Mouse (Mus musculus) stomach, embryonic 15.5 days (tissue): Measurements from ENCODE around the gene Cebpb. TPM values are rescaled to one million over a fixed set of nuclear protein-coding genes. Genes with fewer than 3 reads are reported as not detected.
A peak's percentile ranks its signal among the peaks of the same experiment; 100 is the strongest.

Experiments
- ATAC-seq: fragments of 200-750 bp; cut with Nextera tagmentation; 2 replicates; pipeline ENCODE4 v1.8.0; 2017; ENCODE audit warnings: low read depth, moderate number of reproducible peaks, moderate TSS enrichment; ENCODE audit not compliant: insufficient read depth, low FRiP score
- H3K27ac ChIP-seq: fragments of 300-500 bp; sonication (generic); 2 replicates; pipeline ENCODE4 v1.5.1; 2015; ENCODE audit warnings: mild to moderate bottlenecking, inconsistent platforms
- H3K27me3 ChIP-seq: fragments of 300-500 bp; sonication (generic); replicated peaks from 2 replicates; pipeline ENCODE4 v1.6.1; 2015; ENCODE audit warnings: inconsistent platforms
- H3K36me3 ChIP-seq: fragments of 300-500 bp; sonication (generic); 2 replicates; pipeline ENCODE4 v1.6.1; 2015; ENCODE audit warnings: inconsistent platforms
- H3K4me1 ChIP-seq: fragments of 300-500 bp; sonication (generic); 2 replicates; pipeline ENCODE4 v1.6.1; 2015; ENCODE audit warnings: inconsistent platforms
- H3K4me2 ChIP-seq: fragments of 300-500 bp; sonication (generic); 2 replicates; pipeline ENCODE4 v1.6.1; 2015; ENCODE audit warnings: mild to moderate bottlenecking, inconsistent platforms
- H3K4me3 ChIP-seq: fragments of 300-500 bp; sonication (generic); replicated peaks from 2 replicates; pipeline ENCODE4 v1.5.1; 2015; ENCODE audit warnings: inconsistent platforms
- H3K9ac ChIP-seq: fragments of 300-500 bp; sonication (generic); 2 replicates; pipeline ENCODE4 v1.6.1; 2015; ENCODE audit warnings: inconsistent platforms
- H3K9me3 ChIP-seq: fragments of 300-500 bp; sonication (generic); 2 replicates; pipeline ENCODE4 v1.6.1; 2016; ENCODE audit warnings: inconsistent platforms
- WGBS: fragments of 180-500 bp; shearing (Covaris S2); methylation state at CpG from one replicate; pipeline ENCODE4 v1.1.7; 2015; 5-methylcytosine and 5-hydroxymethylcytosine counted together
- microRNA-seq: library from miRNA; unstranded; fragments of <30 nt; microRNA quantifications from one replicate; pipeline ENCODE4, GENCODE M21; 2016
- polyA plus RNA-seq: library from polyadenylated mRNA; unstranded; fragments of >200 nt; fragmentation: Nextera tagmentation; extraction: Ambion mirVana; gene quantifications from 2 replicates; pipeline ENCODE4 v1.2.1, GENCODE M21; 2015

Cebpb gene
- polyA plus RNA-seq, 1 experiment from 2014 or later: 25.4 TPM

GRCm38 (mm10) chr2:167731149-167731548 is 42.4 kb downstream of the Cebpb start:
- no peak overlapping the region for H3K4me3 ChIP-seq
- no peak overlapping the region for H3K9ac ChIP-seq
- no peaks in the 10 kb centered on the region for H3K27me3 ChIP-seq
- H3K4me1 ChIP-seq: 0 out of 2 replicates have a peak, but pooled peaks cover 3% of the 10 kb centered on the region
- no peak overlapping the region for H3K27ac ChIP-seq
- no peak overlapping the region for H3K4me2 ChIP-seq
- peak; percentile 33; the same call in 1 of the 2 replicates for ATAC-seq
- H3K9me3 ChIP-seq: no peaks in the 10 kb centered on the region
- 44% methylated on average over 12 of the region's 13 CpGs for WGBS
- no peaks in the 10 kb centered on the region for H3K36me3 ChIP-seq

GRCm38 (mm10) chr2:167734861-167735260 is 46.1 kb downstream of the Cebpb start:
- 59% methylated on average over 10 of the region's 10 CpGs for WGBS
- Histone ChIP-seq H3K27ac (no peak overlapping the region), H3K9me3 (no peaks in the 10 kb centered on the region), H3K9ac (no peak overlapping the region), H3K4me1 (peaks cover 8% of the 10 kb centered on the region; the same call in 1 of the 2 replicates), H3K27me3 (no peaks in the 10 kb centered on the region), H3K4me2 (no peak overlapping the region), H3K36me3 (no peaks in the 10 kb centered on the region), H3K4me3 (no peak overlapping the region)
- no peak for ATAC-seq

GRCm38 (mm10) chr2:167739030-167739429 is 50.3 kb downstream of the Cebpb start:
- 27% methylated on average over 6 of the region's 6 CpGs for WGBS

More at GRCm38 (mm10) chr2:167739030-167739429, 50.3 kb downstream of the Cebpb start:
- peaks cover 10% of the 10 kb centered on the region for H3K4me1 ChIP-seq
- no peak overlapping the region for H3K27ac ChIP-seq
- ATAC-seq: no peak
- H3K27me3 ChIP-seq: no peaks in the 10 kb centered on the region
- H3K4me2 ChIP-seq: no peak overlapping the region
- H3K4me3 ChIP-seq: no peak overlapping the region
- no peaks in the 10 kb centered on the region for H3K36me3 ChIP-seq
- no peaks in the 10 kb centered on the region for H3K9me3 ChIP-seq
- no peak overlapping the region for H3K9ac ChIP-seq

Small RNA genes lying within 50 kb of the gene (microRNA-seq; reads per million reads assigned to microRNA genes)
- gene Gm22355: not detected

Other genes starting within 250 kb of the Cebpb start
- gene Rnf114, start 196.3 kb upstream of the Cebpb start, polyA plus RNA-seq: 66.5 and 71.9 TPM in 2 replicates
- gene Spata2, start 196.0 kb upstream of the Cebpb start, polyA plus RNA-seq: 11.2 and 13.2 TPM in 2 replicates
- gene Snai1, start 150.7 kb upstream of the Cebpb start, polyA plus RNA-seq: 13.6 and 16.0 TPM in 2 replicates
- 250 and 281 TPM in 2 replicates for gene Ube2v1, start 56.8 kb upstream of the Cebpb start, polyA plus RNA-seq
- gene Gm20431, start 27.4 kb upstream of the Cebpb start, polyA plus RNA-seq: 3.5 and 9.6 TPM in 2 replicates
- 40.8 and 43.8 TPM in 2 replicates for gene Tmem189, start 907 bp downstream of the Cebpb start, polyA plus RNA-seq
- 52.8 and 54.8 TPM in 2 replicates for gene Ptpn1, start 243.1 kb downstream of the Cebpb start, polyA plus RNA-seq